Comparison of ENCODE assay signal across 9 mouse cellular contexts in the genomic region with DNA sequence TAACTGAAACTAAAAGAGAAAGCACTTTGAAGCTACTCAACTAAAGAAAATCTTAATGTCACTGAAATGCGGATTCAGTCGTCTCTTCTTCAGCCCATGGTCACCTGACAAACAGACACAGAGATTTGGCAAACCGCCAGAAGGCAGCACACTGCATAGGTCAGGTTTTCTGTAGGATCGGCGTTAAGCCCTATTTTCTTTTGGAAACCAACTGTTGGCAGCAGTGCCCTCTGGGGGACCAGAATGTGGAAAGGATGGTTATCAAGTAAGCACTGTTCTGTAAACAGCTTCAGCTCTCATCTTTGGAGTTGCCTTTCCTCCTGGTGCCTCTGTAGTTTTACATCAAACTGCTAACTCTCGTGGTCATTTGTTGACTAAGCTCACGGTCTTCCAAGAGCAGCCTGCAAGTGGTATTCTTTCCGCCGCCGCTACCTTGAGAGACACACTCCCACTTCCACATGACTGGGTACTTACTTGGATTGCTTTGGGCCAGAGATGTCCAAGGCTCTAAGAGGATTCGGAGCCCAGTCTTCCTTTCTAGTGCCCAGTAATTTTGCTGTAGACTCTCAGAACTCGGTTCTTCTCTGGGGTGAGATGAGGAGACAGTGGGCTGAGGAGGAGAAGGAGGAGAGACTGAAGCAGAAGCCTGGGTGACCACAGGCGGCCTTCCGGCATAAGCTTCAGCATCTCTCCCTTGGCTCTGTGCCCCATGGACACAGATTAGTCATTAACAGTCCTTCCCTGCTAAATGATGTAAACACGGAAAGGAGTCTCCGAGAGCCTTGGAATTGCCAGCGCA. TPM values are rescaled to one million over a fixed set of nuclear protein-coding genes. Genes with fewer than 3 reads are reported as not detected.
DNase-seq lines count a peak whose midpoint lies in the region; ATAC-seq and TF ChIP-seq lines count a peak whose summit lies in the region.
"Had no signal": no experiment of that assay in that cellular context is flagged by ENCODE, and none has a peak within 500 bp of the region (broad histone marks: within the 10 kb centered on the region; RNA-seq: fewer than 3 reads in every experiment).

A gene (minus strand): TSS at position 657 of the 799 bp plus-strand sequence.

- no peaks in the 10 kb centered on the region for H3K9me3 ChIP-seq in liver, embryonic 14.5 days (ENCODE audit: control insufficient read depth, low read length)
- no peaks in the 10 kb centered on the region for H3K9me3 ChIP-seq in forebrain, embryonic 12.5 days
- H3K9me3 ChIP-seq in hindbrain, embryonic 12.5 days (replicated peaks) = no peaks in the 10 kb centered on the region

- intact Hi-C loops in heart, postnatal 10 days (cut with DNase I) = loop anchor here (5.0 kb wide), 2 partner anchors 71 to 94 kb away; no protein-coding TSS in a partner anchor

- TF ChIP-seq CTCF in layer of hippocampus, adult 2 months (conservative IDR thresholded peaks at IDR 0.05) = no peak
- no peak for TF ChIP-seq CTCF in liver, embryonic 14.5 days (IDR thresholded peaks at IDR 0.05; ENCODE audit: low read depth)

- peak within 1 kb of the TSS; percentile 36; the same call in 1 of the 2 replicates for H3K4me3 ChIP-seq in layer of hippocampus, adult 2 months
- peak within 1 kb of the TSS; percentile 13 to 24; a peak in 3 of 4 replicates for H3K4me3 ChIP-seq in liver, embryonic 14.5 days (ENCODE audit: insufficient read depth in 1 of 2, low read depth in 2 of 2, low read length in 2 of 2)
- H3K4me3 ChIP-seq in forebrain, embryonic 12.5 days (replicated peaks) = no peak within 1 kb of the TSS
- no peak within 1 kb of the TSS for H3K4me3 ChIP-seq in hindbrain, embryonic 12.5 days

- peaks cover 0 to 7% of the 10 kb centered on the region in 2 experiments; a peak in 2 of 4 replicates for H3K4me1 ChIP-seq in liver, embryonic 14.5 days (replicated peaks; ENCODE audit: control insufficient read depth in 2 of 2, insufficient read depth in 2 of 2, low read length in 1 of 2)
- H3K4me1 ChIP-seq in forebrain, embryonic 12.5 days = no peaks in the 10 kb centered on the region
- no peaks in the 10 kb centered on the region for H3K4me1 ChIP-seq in hindbrain, embryonic 12.5 days

- ATAC-seq in liver, embryonic 14.5 days (ENCODE audit: insufficient read depth) = peak; percentile 36; the same call in 1 of the 2 replicates
- ATAC-seq in forebrain, embryonic 12.5 days (ENCODE audit: low FRiP score) = no peak
- ATAC-seq in megakaryocyte, adult 5-6 weeks (ENCODE audit: poor library complexity, severe bottlenecking) = no peak
- ATAC-seq in hindbrain, embryonic 12.5 days (ENCODE audit: low FRiP score) = no peak

- no peaks in the 10 kb centered on the region for H3K27me3 ChIP-seq in liver, embryonic 14.5 days (ENCODE audit: control insufficient read depth, insufficient read depth, low read length)
- H3K27me3 ChIP-seq in forebrain, embryonic 12.5 days = no peaks in the 10 kb centered on the region
- H3K27me3 ChIP-seq in hindbrain, embryonic 12.5 days = no peaks in the 10 kb centered on the region

- no peak within 1 kb of the TSS for H3K27ac ChIP-seq in layer of hippocampus, adult 2 months
- no peak within 1 kb of the TSS for H3K27ac ChIP-seq in liver, embryonic 14.5 days
- no peak within 1 kb of the TSS for H3K27ac ChIP-seq in forebrain, embryonic 12.5 days
- no peak within 1 kb of the TSS for H3K27ac ChIP-seq in hindbrain, embryonic 12.5 days

- no peak for DNase-seq in layer of hippocampus, adult 2 months (ENCODE audit: low spot score in 2 of 2)
- no peak for DNase-seq in layer of hippocampus, adult 9-11 months
- DNase-seq in brain, adult 2 months (ENCODE audit: low read depth, low spot score) = peak; percentile 67
- DNase-seq in heart, postnatal 10 days = peak; percentile 62 to 74
- DNase-seq in liver, embryonic 14.5 days (ENCODE audit: low read depth in 3 of 3, low spot score in 3 of 3) = no peak

- H3K4me2 ChIP-seq in liver, embryonic 14.5 days (ENCODE audit: low read depth) = peak within 1 kb of the TSS; percentile 13; the same call in 1 of the 2 replicates
- H3K4me2 ChIP-seq in forebrain, embryonic 12.5 days = no peak within 1 kb of the TSS
- no peak within 1 kb of the TSS for H3K4me2 ChIP-seq in hindbrain, embryonic 12.5 days (replicated peaks)

- no peak within 1 kb of the TSS for H3K9ac ChIP-seq in liver, embryonic 14.5 days (replicated peaks)
- H3K9ac ChIP-seq in forebrain, embryonic 12.5 days = no peak within 1 kb of the TSS
- H3K9ac ChIP-seq in hindbrain, embryonic 12.5 days = no peak within 1 kb of the TSS

- no peaks in the 10 kb centered on the region for H3K36me3 ChIP-seq in liver, embryonic 14.5 days (replicated peaks; ENCODE audit: control insufficient read depth, insufficient read depth, low read depth)
- H3K36me3 ChIP-seq in forebrain, embryonic 12.5 days (replicated peaks) = no peaks in the 10 kb centered on the region
- no peaks in the 10 kb centered on the region for H3K36me3 ChIP-seq in hindbrain, embryonic 12.5 days

- whole genome bisulfite sequencing in liver, embryonic 14.5 days (ENCODE audit: insufficient replicate concordance) = 59% methylated on average over 17 of the region's 17 CpGs
- WGBS in forebrain, embryonic 12.5 days = 80% methylated on average over 17 of the region's 17 CpGs
- WGBS in hindbrain, embryonic 12.5 days = 81% methylated on average over 17 of the region's 17 CpGs

- TF ChIP-seq EP300 in liver, embryonic 14.5 days (IDR thresholded peaks at IDR 0.05; ENCODE audit: low read depth) = no peak

RNA-seq across cellular contexts. Expression of the gene that starts here (rescaled TPM):
- under 1 TPM in 1 of 2 experiments, not detected in 1; 0.25 TPM for total RNA-seq in layer of hippocampus, adult 2 months (2021)
- 1 to 10 TPM in 1 of 2 experiments, under 1 TPM in 1; 0.72 to 1.1 TPM for total RNA-seq in heart, postnatal 10 days (2021)
- polyA plus RNA-seq in liver, embryonic 14.5 days (2012; rRNA removed) = 1.9 and 2.9 TPM in 2 replicates
- polyA plus RNA-seq in liver, embryonic 14.5 days (2014; fragmentation: Nextera tagmentation; extraction: Ambion mirVana) = 3.3 and 3.9 TPM in 2 replicates
- not detected in 2 replicates for polyA plus RNA-seq in forebrain, embryonic 12.5 days (2016; fragmentation: Nextera tagmentation; extraction: Ambion mirVana)
- not detected in 2 replicates for total RNA-seq in megakaryocyte, adult 5-6 weeks (2015)
- not detected in 2 replicates for total RNA-seq in megakaryocyte, adult 5-6 weeks (2017)
- not detected in 2 replicates for polyA plus RNA-seq in hindbrain, embryonic 12.5 days (2016; fragmentation: Nextera tagmentation; extraction: Ambion mirVana)
- polyA plus RNA-seq: neural tube, embryonic 14.5 days had no signal

Comparison
In these comparisons a context has a peak if more than half of its experiments do, and no peak if none do; other contexts are left out.
1. DNase-seq: peak in brain, adult 2 months (single experiment) and heart, postnatal 10 days (2 of 2); none in layer of hippocampus, adult 2 months (0 of 2), layer of hippocampus, adult 9-11 months (single experiment) and liver, embryonic 14.5 days (0 of 3).
2. H3K4me3 ChIP-seq: peak in layer of hippocampus, adult 2 months (single experiment) and liver, embryonic 14.5 days (2 of 2); none in forebrain, embryonic 12.5 days (single experiment) and hindbrain, embryonic 12.5 days (single experiment).